Mouse (Mus musculus): ENCODE measurements around the gene Srp54c. TPM values are rescaled to one million over a fixed set of nuclear protein-coding genes. Genes with fewer than 3 reads are reported as not detected.

Gene Srp54c
- polyA plus RNA-seq, 1 experiment: 15.2 TPM

GRCm38 (mm10) chr12:55309501-55309900, 79.5 kb downstream of the Srp54c start:
- peaks cover 4% of the 10 kb centered on the region for H3K79me3 ChIP-seq (ENCODE audit: low read depth)
- H3ac ChIP-seq (ENCODE audit: control insufficient read depth, insufficient read length, low read depth): no peak overlapping the region
- no peaks in the 10 kb centered on the region for H3K79me2 ChIP-seq (ENCODE audit: control insufficient read depth, insufficient read depth)
- peaks cover 20% of the 10 kb centered on the region for H3K36me3 ChIP-seq (ENCODE audit: control insufficient read depth, insufficient read depth)
- H3K4me3 ChIP-seq (ENCODE audit: insufficient read depth, poor library complexity, severe bottlenecking): no peak overlapping the region
- no peaks in the 10 kb centered on the region for H3K27me3 ChIP-seq (ENCODE audit: control insufficient read depth, insufficient read depth, insufficient read length)
- no peak for TF ChIP-seq MYOD1 (IDR thresholded peaks at IDR 0.05; ENCODE audit: control insufficient read depth, insufficient read length, low read depth)
- no peak for TF ChIP-seq MAX (IDR thresholded peaks at IDR 0.05)
- no peak for TF ChIP-seq CTCF (IDR thresholded peaks at IDR 0.05; ENCODE audit: control insufficient read depth, insufficient read depth, insufficient read length)
- no peak for TF ChIP-seq FOSL1 (IDR thresholded peaks at IDR 0.05; ENCODE audit: insufficient read depth, low read length, poor library complexity, severe bottlenecking)

GRCm38 (mm10) chr12:55311841-55312240, 81.9 kb downstream of the Srp54c start:
- Histone ChIP-seq H3K79me3 (ENCODE audit: low read depth) (no peaks in the 10 kb centered on the region), H3K36me3 (ENCODE audit: control insufficient read depth, insufficient read depth) (peaks cover 13% of the 10 kb centered on the region), H3K79me2 (ENCODE audit: control insufficient read depth, insufficient read depth) (no peaks in the 10 kb centered on the region), H3K27me3 (ENCODE audit: control insufficient read depth, insufficient read depth, insufficient read length) (no peaks in the 10 kb centered on the region), H3ac (ENCODE audit: control insufficient read depth, insufficient read length, low read depth) (no peak overlapping the region), H3K4me3 (ENCODE audit: insufficient read depth, poor library complexity, severe bottlenecking) (no peak overlapping the region)
- no peak for TF ChIP-seq USF1 (IDR thresholded peaks at IDR 0.05; ENCODE audit: low read depth)
- TF ChIP-seq MAX (IDR thresholded peaks at IDR 0.05): no peak
- no peak for TF ChIP-seq FOSL1 (IDR thresholded peaks at IDR 0.05; ENCODE audit: insufficient read depth, low read length, poor library complexity, severe bottlenecking)
- TF ChIP-seq MYOG (IDR thresholded peaks at IDR 0.05; ENCODE audit: control insufficient read depth, extremely low read depth, insufficient read length): no peak
- no peak for TF ChIP-seq CEBPB (IDR thresholded peaks at IDR 0.05; ENCODE audit: low read depth)
- no peak for TF ChIP-seq MYOD1 (IDR thresholded peaks at IDR 0.05; ENCODE audit: control insufficient read depth, insufficient read length, low read depth)
- no peak for TF ChIP-seq CTCF (IDR thresholded peaks at IDR 0.05; ENCODE audit: control insufficient read depth, insufficient read depth, insufficient read length)

Other genes with a start within 250 kb of the Srp54c start
- gene Gm20403, start 243.6 kb upstream of the Srp54c start, polyA plus RNA-seq (2012; fragmentation: generic; extraction: Trizol): not detected
- 11.3 TPM for gene Baz1a, start 215.8 kb upstream of the Srp54c start, polyA plus RNA-seq (2012; fragmentation: generic; extraction: Trizol)
- 5.1 TPM for gene 2700097O09Rik, start 150.1 kb upstream of the Srp54c start, polyA plus RNA-seq (2012; fragmentation: generic; extraction: Trizol)
- gene Srp54a, start 149.9 kb upstream of the Srp54c start, polyA plus RNA-seq (2012; fragmentation: generic; extraction: Trizol): 19.9 TPM
- gene Fam177a, start 105.7 kb upstream of the Srp54c start, polyA plus RNA-seq (2012; fragmentation: generic; extraction: Trizol): 14.4 TPM
- 36.3 TPM for gene Srp54b, start 75.1 kb upstream of the Srp54c start, polyA plus RNA-seq (2012; fragmentation: generic; extraction: Trizol)
- gene 1700047I17Rik2, start 30.6 kb upstream of the Srp54c start, polyA plus RNA-seq (2012; fragmentation: generic; extraction: Trizol): not detected
- 7.6 TPM for gene 1110008L16Rik, start 69.4 kb downstream of the Srp54c start, polyA plus RNA-seq (2012; fragmentation: generic; extraction: Trizol)
- gene Ppp2r3c, start 72.8 kb downstream of the Srp54c start, polyA plus RNA-seq (2012; fragmentation: generic; extraction: Trizol): 3.8 TPM
- 312 TPM for gene Psma6, start 154.1 kb downstream of the Srp54c start, polyA plus RNA-seq (2012; fragmentation: generic; extraction: Trizol)